Mouse (Mus musculus): ENCODE measurements around the gene Chrne.

- no peak for TF ChIP-seq GATA1 (IDR thresholded peaks at IDR 0.05; ENCODE audit: borderline replicate concordance, low read length)
- TF ChIP-seq TAL1 (conservative IDR thresholded peaks at IDR 0.05; ENCODE audit: low read depth, low read length), result no peak
Observed at GRCm38 (mm10) chr11:70594253-70594989, 24.6 kb downstream of the Chrne start.

All from G1E (cell line).